Mouse (Mus musculus): ENCODE measurements around the gene Pyroxd1.

Gene Pyroxd1

GRCm38 (mm10) chr6:142378576-142379330 lies 33.3 kb downstream of the Pyroxd1 start:
- DNase-seq = no peak

GRCm38 (mm10) chr6:142379961-142380360 lies 34.5 kb downstream of the Pyroxd1 start:
- DNase-seq = no peak

- no peak for DNase-seq
Measured at GRCm38 (mm10) chr6:142381615-142382014, 36.2 kb downstream of the Pyroxd1 start.

GRCm38 (mm10) chr6:142384521-142384920 lies 39.1 kb downstream of the Pyroxd1 start:
- DNase-seq = no peak

- DNase-seq = no peak
Measured at GRCm38 (mm10) chr6:142386285-142387010, 41.0 kb downstream of the Pyroxd1 start.

- DNase-seq = peak; percentile 94 to 95
Measured at GRCm38 (mm10) chr6:142387011-142387754, 41.7 kb downstream of the Pyroxd1 start, which contains the start of the genes Recql and Golt1b. Recql (minus strand) TSS chr6:142387087. Golt1b (plus strand) TSS chr6:142387221.

GRCm38 (mm10) chr6:142387755-142388271 lies 42.4 kb downstream of the Pyroxd1 start:
- no peak for DNase-seq

- DNase-seq = no peak
Measured at GRCm38 (mm10) chr6:142389101-142389500, 43.6 kb downstream of the Pyroxd1 start.

GRCm38 (mm10) chr6:142392312-142392711 lies 46.9 kb downstream of the Pyroxd1 start:
- DNase-seq = no peak

- no peak for DNase-seq
Measured at GRCm38 (mm10) chr6:142394669-142395068, 49.2 kb downstream of the Pyroxd1 start.

- no peak for DNase-seq
Measured at GRCm38 (mm10) chr6:142395756-142396155, 50.3 kb downstream of the Pyroxd1 start.

GRCm38 (mm10) chr6:142411140-142411539 lies 65.7 kb downstream of the Pyroxd1 start:
- no peak for DNase-seq
